Mouse (Mus musculus) stomach, embryonic 14.5 days (tissue): ENCODE measurements around the gene S100a3. TPM values are rescaled to one million over a fixed set of nuclear protein-coding genes. Genes with fewer than 3 reads are reported as not detected.

Experiments
- ATAC-seq: fragments of 200-750 bp; cut with Nextera tagmentation; 2 replicates; pipeline ENCODE4 v1.8.0; 2017; ENCODE audit warnings: low read depth, moderate TSS enrichment; ENCODE audit not compliant: insufficient number of reproducible peaks, insufficient read depth, low FRiP score
- H3K27ac ChIP-seq: fragments of 300-500 bp; sonication (generic); 2 replicates; pipeline ENCODE4 v1.5.1; 2014; ENCODE audit warnings: mild to moderate bottlenecking, low read length, moderate library complexity, mixed read lengths
- H3K27me3 ChIP-seq: fragments of 300-500 bp; sonication (generic); 2 replicates; pipeline ENCODE4 v1.6.1; 2014; ENCODE audit warnings: low read length, control low read depth, mixed read lengths; ENCODE audit not compliant: control insufficient read depth, insufficient read depth
- H3K36me3 ChIP-seq: fragments of 300-500 bp; sonication (generic); 2 replicates; pipeline ENCODE4 v1.6.1; 2014; ENCODE audit warnings: mild to moderate bottlenecking, control low read depth, low read length, moderate library complexity, mixed read lengths; ENCODE audit not compliant: control insufficient read depth, insufficient read depth
- H3K4me1 ChIP-seq: fragments of 300-500 bp; sonication (generic); 2 replicates; pipeline ENCODE4 v1.6.1; 2014; ENCODE audit warnings: low read length, control low read depth, mixed read lengths; ENCODE audit not compliant: control insufficient read depth, insufficient read depth
- H3K4me2 ChIP-seq: fragments of 300-500 bp; sonication (generic); replicated peaks from 2 replicates; pipeline ENCODE4 v1.6.1; 2014; ENCODE audit warnings: low read depth, low read length, control low read depth
- H3K4me3 ChIP-seq: fragments of 300-500 bp; sonication (generic); 2 replicates; pipeline ENCODE4 v1.5.1; 2014; ENCODE audit warnings: low read depth, low read length, control low read depth
- H3K9ac ChIP-seq: fragments of 300-500 bp; sonication (generic); replicated peaks from 2 replicates; pipeline ENCODE4 v1.6.1; 2014; ENCODE audit warnings: low read depth, mild to moderate bottlenecking, control low read depth, low read length, moderate library complexity, mixed read lengths
- H3K9me3 ChIP-seq: fragments of 300-500 bp; sonication (generic); 2 replicates; pipeline ENCODE4 v1.6.1; 2016; ENCODE audit warnings: low read depth, low read length, control low read depth; ENCODE audit not compliant: control insufficient read depth
- WGBS: fragments of 180-500 bp; shearing (Covaris S2); extraction: QIAGEN DNeasy Blood & Tissue Kit; methylation state at CpG from one replicate; pipeline ENCODE4 v1.1.7; 2014; 5-methylcytosine and 5-hydroxymethylcytosine counted together
- polyA plus RNA-seq: library from polyadenylated mRNA; unstranded; fragments of >200 nt; fragmentation: Nextera tagmentation; extraction: Ambion mirVana; gene quantifications from 2 replicates; pipeline ENCODE4 v1.2.1, GENCODE M21; 2014

The S100a3 gene
- polyA plus RNA-seq, 1 experiment from 2014 or later = 0.42 TPM

DNA sequence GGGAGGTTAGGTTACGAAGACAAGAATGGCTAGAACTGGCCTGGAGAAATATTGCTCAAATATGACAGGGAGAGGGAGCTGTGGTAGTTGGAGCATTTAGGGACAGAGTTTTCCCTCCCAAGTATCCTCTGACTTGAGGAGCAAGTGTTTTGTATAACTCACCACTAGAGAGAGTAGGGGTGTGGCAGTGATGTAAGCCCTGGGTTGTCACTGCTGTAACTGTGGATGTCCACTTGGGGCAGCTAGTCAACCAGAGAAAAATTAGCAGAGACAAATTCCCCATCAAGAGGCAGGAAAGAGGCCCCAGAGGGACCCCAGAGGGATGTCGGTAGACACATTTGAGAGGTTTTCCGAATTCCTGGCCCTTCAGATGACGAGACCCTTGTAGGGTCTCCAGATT lies 35.0 kb upstream of the S100a3 start:
- 0 out of 2 replicates have a peak, but pooled peaks cover 3% of the 10 kb centered on the region for H3K4me1 ChIP-seq
- no peaks in the 10 kb centered on the region for H3K27me3 ChIP-seq
- no peak overlapping the region for H3K4me3 ChIP-seq
- no peak overlapping the region for H3K4me2 ChIP-seq
- 45% methylated on average over 4 of the region's 4 CpGs for WGBS
- H3K27ac ChIP-seq = no peak overlapping the region
- no peak for ATAC-seq
- no peak overlapping the region for H3K9ac ChIP-seq
- H3K9me3 ChIP-seq = no peaks in the 10 kb centered on the region
- no peaks in the 10 kb centered on the region for H3K36me3 ChIP-seq

DNA sequence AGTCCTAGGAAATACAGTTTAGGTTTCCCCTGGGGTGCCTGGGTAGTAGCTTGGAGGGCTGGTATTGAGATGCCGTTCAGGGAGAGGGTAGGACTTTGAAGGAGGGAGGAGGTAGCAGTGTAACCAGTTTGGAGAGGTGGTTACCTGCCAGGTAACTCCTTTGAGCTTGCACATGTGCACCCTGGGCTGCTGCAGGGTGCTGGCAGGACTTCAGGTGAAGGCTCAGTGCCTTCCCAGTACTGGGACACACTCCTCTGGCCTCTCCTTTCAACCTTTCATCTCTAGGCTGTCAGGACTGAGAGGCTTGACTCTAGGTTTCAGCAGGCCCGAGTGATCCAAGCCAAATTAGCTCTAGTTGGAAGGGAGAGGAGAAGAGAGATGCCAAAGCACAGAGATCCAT lies 34.3 kb upstream of the S100a3 start:
- no peak overlapping the region for H3K9ac ChIP-seq
- H3K27ac ChIP-seq = peak overlapping the region; percentile 11; the same call in 1 of the 2 replicates
- no peaks in the 10 kb centered on the region for H3K9me3 ChIP-seq
- no peak overlapping the region for H3K4me3 ChIP-seq
- H3K4me2 ChIP-seq = no peak overlapping the region
- ATAC-seq = no peak
- H3K36me3 ChIP-seq = no peaks in the 10 kb centered on the region
- 0 out of 2 replicates have a peak, but pooled peaks cover 3% of the 10 kb centered on the region for H3K4me1 ChIP-seq
- WGBS = 65% methylated on average over 2 of the region's 2 CpGs
- no peaks in the 10 kb centered on the region for H3K27me3 ChIP-seq

DNA sequence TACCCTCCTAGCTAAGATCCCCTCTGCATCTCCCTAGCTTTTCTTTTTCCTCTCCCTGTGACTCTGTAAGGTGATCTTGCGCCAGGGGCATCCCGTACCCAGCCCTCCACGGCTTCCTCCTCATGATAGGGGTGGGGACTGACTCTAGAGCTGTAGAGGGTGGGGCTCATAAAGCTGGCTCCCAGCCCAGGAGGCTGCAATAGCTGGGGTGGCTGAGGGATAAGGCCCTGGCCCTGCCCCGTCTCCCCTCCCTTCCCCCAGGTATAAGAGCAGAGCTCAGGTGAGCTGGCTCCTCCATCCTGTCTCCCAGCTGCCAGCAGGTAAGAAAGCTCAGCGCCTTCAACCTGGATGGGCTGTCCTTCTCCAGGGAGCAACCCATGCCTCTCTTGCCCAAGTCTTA lies 33.8 kb upstream of the S100a3 start, which contains the start of gene S100a14:
S100a14 (plus strand) TSS at position 277 of the 400 bp plus-strand sequence.
- Histone ChIP-seq H3K27ac (peak within 1 kb of the TSS; percentile 11; the same call in 1 of the 2 replicates), H3K4me1 (0 out of 2 replicates have a peak, but pooled peaks cover 3% of the 10 kb centered on the region), H3K27me3 (no peaks in the 10 kb centered on the region), H3K9me3 (no peaks in the 10 kb centered on the region), H3K4me2 (no peak within 1 kb of the TSS), H3K36me3 (no peaks in the 10 kb centered on the region), H3K4me3 (no peak within 1 kb of the TSS), H3K9ac (no peak within 1 kb of the TSS)
- 65% methylated on average over 5 of the region's 5 CpGs for WGBS
- peak; percentile 84 for ATAC-seq

DNA sequence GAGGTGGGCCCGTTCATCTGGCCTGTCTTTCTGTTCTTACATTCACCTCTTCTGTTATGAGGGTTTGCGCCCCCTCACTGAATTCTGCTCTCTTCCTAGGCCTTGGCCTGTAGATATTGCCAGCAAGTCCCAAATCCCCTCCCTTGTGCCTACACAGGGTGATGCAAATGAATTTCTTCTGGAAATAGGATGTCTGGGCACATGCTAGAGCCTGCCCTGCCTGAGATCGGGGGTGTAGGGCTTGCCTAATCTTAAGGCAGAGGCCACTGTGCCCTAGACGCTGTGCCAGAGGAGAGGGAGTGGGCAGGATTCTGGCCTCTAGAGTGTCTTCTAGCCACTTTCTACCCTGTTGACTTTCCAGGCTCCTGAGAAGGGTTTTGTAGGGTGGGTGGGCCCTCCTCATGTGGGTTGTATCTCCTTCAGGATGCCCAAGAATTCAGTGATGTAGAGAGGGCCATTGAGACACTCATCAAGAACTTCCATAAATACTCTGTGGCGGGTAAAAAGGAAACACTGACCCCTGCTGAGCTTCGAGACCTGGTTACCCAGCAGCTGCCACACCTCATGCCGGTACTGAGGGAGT lies 33.0 kb upstream of the S100a3 start:
- no peaks in the 10 kb centered on the region for H3K9me3 ChIP-seq
- WGBS = 86% methylated on average over 7 of the region's 7 CpGs
- no peaks in the 10 kb centered on the region for H3K27me3 ChIP-seq
- H3K4me2 ChIP-seq = no peak overlapping the region
- H3K4me1 ChIP-seq = 0 out of 2 replicates have a peak, but pooled peaks cover 3% of the 10 kb centered on the region
- no peak overlapping the region for H3K27ac ChIP-seq
- H3K9ac ChIP-seq = no peak overlapping the region
- H3K4me3 ChIP-seq = no peak overlapping the region
- H3K36me3 ChIP-seq = no peaks in the 10 kb centered on the region
- no peak for ATAC-seq

DNA sequence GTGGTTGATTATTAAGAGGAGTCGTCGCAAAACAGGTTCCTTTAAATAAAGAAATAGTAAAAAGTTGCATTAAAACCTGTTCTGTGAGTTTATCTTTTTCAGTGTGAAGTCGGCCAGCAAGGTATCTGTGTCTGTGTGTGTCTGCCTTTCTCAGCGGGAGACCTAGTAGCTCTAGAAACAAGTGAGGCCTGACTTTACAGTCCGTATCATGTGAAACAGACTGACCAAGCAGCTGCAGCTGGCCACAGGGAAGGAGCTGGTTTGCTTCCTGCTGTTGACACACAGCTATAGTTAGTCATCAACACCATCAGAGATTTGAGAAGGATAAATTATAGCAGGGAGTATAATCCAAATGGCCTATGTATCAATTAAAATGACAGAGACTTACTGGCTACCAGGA lies 28.7 kb upstream of the S100a3 start:
- no peaks in the 10 kb centered on the region for H3K9me3 ChIP-seq
- no peaks in the 10 kb centered on the region for H3K27me3 ChIP-seq
- H3K4me1 ChIP-seq = no peaks in the 10 kb centered on the region
- no peak for ATAC-seq
- no peak overlapping the region for H3K4me2 ChIP-seq
- no peak overlapping the region for H3K9ac ChIP-seq
- H3K36me3 ChIP-seq = no peaks in the 10 kb centered on the region
- 52% methylated on average over 5 of the region's 5 CpGs for WGBS
- no peak overlapping the region for H3K4me3 ChIP-seq
- H3K27ac ChIP-seq = no peak overlapping the region

DNA sequence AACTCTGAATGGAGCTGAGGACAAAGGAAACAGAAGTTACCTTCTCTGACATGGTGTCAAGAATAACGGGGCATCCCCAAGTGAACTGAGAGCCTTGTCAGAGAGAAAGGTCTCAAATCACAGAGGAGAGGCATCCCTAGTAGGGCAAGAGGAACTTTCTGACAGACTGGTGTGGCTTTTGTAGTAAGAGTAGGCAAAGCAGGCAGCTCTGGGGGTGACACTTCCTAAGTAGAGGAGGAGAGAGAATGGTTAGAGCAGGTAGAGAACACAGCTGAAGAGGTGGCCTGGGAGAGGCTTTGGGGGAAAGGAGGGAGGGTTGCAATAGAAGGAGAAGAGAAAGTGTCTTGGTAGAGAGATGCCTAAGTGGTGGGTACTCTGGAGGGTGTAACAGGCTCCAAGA lies 24.9 kb upstream of the S100a3 start:
- Histone ChIP-seq H3K36me3 (no peaks in the 10 kb centered on the region), H3K4me3 (no peak overlapping the region), H3K9me3 (no peaks in the 10 kb centered on the region), H3K9ac (no peak overlapping the region), H3K27me3 (no peaks in the 10 kb centered on the region), H3K4me2 (no peak overlapping the region), H3K4me1 (peaks cover 6% of the 10 kb centered on the region; the same call in 1 of the 2 replicates), H3K27ac (no peak overlapping the region)
- WGBS = 54% methylated on average over 1 of the region's 1 CpGs
- ATAC-seq = no peak

DNA sequence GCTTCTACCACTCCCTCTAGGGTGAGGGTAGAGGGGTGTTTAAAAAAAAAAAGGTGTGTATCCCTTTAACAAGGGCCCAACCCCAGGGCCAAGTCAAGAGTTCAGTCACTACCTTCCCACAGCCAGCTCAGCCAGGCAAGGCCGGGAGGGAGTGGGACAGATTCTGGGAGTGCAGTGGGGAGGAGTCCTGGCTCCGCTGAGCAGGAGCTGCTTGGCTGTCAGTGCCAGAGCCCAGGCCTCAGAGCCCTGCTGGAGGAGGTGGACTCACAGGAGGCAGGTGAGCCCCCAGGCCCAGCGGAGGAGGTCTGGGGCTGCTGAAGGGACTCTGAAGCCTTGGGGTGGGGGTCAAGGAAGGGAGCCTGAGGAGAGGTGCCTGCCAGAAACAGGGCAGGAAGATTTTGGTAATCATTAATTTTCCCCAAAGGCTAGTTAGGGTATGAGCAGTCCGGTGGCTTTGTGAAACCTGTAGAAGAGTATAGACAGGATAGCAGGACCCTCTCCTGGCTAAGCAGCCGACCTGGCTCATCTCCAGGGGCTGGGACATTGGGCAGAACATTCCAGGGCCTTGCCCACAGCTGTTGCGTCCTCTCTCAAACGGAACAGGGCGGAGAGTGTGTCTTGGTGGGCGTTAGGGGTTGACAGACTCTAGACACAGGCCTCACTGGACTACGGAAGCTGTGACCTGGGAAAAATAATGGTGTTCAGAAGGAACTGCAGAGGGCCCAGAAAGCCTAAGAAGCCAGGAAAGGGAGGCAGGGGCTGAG lies 23.1 kb upstream of the S100a3 start, which contains the start of gene S100a16:
S100a16 (plus strand) TSS at position 114 of the 764 bp plus-strand sequence.
- ATAC-seq = peak; percentile 87
- Histone ChIP-seq H3K9ac (peak within 1 kb of the TSS; percentile 26), H3K36me3 (no peaks in the 10 kb centered on the region), H3K27ac (peak within 1 kb of the TSS; percentile 84), H3K4me2 (peak within 1 kb of the TSS; percentile 41), H3K4me1 (peaks cover 6% of the 10 kb centered on the region; the same call in 1 of the 2 replicates), H3K4me3 (peak within 1 kb of the TSS; percentile 26), H3K27me3 (no peaks in the 10 kb centered on the region), H3K9me3 (no peaks in the 10 kb centered on the region)
- WGBS = 32% methylated on average over 10 of the region's 10 CpGs

DNA sequence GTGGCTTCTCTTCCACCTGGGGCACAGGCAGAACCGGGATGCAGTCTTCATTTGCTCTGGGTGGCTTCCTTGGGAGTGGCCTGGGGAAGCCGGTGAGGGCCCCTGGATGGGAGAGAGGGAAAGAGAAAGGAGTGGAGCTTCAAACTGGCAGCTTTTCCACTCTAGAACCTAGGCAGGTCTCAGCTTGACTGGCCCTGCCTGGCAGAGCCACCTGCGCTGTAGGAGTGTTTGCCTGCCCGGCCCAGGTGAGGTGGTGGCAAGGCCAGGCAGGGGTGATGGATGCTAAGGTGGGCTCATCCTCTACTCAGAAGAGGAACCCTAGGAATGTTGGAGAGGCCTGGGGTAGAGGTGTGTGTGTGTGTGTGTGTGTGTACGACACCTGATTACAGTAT lies 22.5 kb upstream of the S100a3 start:
- Histone ChIP-seq H3K9me3 (no peaks in the 10 kb centered on the region), H3K27ac (peak overlapping the region; percentile 84), H3K4me1 (peaks cover 6% of the 10 kb centered on the region; the same call in 1 of the 2 replicates), H3K27me3 (no peaks in the 10 kb centered on the region), H3K4me2 (peak overlapping the region; percentile 41), H3K36me3 (no peaks in the 10 kb centered on the region), H3K9ac (peak overlapping the region; percentile 26), H3K4me3 (peak overlapping the region; percentile 26)
- 68% methylated on average over 5 of the region's 5 CpGs for WGBS
- ATAC-seq = no peak
